Mouse (Mus musculus): Measurements from ENCODE around the gene Tns4.
A peak's percentile ranks its signal among the peaks of the same experiment; 100 is the strongest.

The Tns4 gene

DNA sequence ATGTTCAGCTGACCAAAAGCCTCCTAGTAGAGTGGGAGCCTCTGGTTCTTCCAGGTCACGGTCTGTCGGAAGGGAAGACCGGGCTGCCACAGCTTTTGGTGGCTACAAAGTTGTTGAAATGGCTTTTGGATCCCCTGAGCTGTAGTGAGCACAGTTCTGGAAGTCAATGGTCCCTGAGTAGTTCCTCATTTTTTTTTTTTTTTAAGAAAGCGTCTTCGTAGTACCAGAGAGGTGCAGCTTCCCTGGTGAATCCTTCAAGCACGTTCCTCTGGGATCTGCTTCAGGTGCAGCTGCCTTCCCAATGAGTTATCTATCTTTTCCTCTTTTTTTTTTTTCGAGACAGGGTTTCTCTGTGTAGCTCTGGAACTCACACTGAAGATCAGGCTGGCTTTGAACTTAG is 4.6 kb upstream of the Tns4 start:
- DNase-seq (ENCODE audit: low spot score) = no peak

DNA sequence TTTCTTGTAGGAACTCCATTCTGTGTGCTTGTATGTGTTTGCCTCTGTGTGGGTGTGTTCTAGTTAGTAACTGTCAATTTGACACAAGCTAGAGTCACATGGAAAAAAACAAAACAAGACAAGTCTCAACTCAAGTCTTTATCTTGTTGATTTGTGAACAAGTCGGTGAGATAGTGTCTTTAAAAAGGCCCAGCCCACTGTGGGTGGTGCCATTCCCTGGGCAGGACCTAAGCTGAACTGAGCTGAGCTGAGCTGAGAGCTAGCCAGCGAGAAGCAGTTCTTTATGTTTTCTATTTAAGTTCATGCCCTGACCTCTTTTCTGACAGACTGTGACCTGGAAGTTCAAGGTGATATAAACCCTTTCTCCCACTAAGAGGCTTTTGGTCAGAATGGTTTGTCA is 2.6 kb upstream of the Tns4 start:
- no peak for DNase-seq (ENCODE audit: low spot score)

DNA sequence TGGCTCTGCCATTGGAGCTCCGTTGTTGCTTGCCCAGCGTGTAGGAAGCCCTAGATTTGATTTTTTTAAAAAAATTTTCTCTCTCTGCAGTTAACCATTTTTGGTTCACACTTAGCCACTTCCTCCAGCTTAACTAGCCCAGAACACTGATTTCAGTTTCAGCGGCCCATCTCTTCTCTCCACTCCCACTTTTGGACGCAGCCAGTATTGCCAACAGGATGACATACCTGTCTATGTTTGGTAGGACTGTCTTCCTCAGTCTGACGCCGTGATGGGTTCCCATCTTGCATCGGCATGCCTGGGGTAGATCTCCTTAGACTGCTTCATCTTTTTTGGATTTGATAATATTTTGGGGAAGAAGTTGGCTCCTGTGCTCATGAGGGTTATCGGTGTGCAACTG is 1.3 kb upstream of the Tns4 start:
- DNase-seq (ENCODE audit: low spot score) = no peak

DNA sequence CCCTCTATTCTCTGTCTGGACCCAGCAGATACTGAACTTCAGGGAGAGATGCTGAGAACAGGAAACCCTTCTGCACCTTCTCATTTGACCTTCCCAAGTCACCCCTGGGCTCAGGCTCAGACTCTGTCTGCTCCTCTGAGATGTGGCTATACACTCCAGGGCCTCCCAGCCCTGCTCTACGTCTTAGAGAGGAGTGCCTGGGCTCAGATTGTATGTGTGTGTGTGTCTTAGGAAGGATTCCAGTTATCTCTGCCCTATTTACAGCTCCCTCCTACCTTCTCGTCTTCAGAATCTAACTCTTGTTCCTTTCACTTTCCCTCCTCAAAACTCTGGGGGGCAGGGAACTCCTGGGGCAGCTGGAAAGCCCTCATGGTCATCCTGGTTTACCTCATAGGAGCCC is 620 bp downstream of the Tns4 start:
- no peak for DNase-seq (ENCODE audit: low spot score)

DNA sequence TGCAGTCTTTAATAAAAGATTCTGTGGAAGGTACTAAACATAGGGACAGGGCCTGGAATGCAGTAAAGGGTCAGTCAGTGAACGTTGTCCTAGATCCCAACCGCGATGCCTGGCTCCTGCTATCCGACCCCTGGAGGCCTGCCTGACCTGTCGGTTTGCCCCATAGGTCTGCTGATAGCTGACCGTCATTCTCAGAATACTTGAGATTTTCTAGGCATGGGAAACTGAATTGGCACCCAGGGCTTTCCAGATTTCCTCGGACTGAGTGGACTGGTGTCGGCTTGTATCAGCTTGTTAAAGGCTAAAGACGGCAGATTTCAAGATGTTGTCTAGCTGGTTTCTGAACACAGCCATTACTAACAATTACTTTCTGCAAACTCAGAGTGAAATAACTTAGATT is 4.7 kb downstream of the Tns4 start:
- DNase-seq (ENCODE audit: low spot score) = no peak

DNA sequence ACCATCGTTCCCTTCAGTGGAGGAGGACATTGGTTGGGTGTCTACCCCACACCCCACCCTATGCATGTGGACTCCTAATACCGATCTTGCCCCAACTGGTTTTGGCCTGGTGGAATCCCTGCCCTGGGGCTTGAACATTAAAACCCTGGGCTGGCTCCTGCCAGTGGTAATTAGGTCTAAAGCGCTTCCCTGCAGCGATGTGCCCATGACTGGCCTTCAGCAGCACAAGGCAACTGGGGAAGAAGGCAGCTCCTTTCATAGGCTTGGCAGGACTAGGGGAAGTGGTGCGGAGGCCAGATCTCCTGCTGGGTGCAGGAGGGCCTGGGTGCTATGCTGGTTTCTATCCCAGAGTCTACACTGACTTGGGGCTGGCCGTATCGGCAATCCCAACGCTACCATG is 5.6 kb downstream of the Tns4 start:
- no peak for DNase-seq (ENCODE audit: low spot score)

DNA sequence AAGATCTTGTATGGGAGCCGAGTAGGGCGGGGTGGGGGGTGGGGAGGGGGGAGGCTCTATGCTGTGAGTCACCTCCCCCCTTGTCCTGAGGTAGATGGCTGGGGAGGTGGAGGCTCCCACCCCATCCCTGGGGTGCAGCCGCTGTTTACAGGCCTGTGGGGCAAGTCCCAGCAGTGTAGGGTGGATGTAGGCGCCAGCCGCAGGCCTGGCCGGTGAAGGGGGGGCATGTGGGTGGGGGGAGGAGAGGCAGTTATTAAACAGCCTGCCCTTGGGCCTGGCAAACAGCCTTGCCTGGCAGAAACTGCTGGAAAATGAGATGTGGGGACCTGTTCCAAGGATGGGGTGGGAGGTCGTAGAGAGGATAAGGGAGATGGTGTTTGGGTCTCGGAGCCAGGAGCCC is 7.0 kb downstream of the Tns4 start:
- no peak for DNase-seq (ENCODE audit: low spot score)

DNA sequence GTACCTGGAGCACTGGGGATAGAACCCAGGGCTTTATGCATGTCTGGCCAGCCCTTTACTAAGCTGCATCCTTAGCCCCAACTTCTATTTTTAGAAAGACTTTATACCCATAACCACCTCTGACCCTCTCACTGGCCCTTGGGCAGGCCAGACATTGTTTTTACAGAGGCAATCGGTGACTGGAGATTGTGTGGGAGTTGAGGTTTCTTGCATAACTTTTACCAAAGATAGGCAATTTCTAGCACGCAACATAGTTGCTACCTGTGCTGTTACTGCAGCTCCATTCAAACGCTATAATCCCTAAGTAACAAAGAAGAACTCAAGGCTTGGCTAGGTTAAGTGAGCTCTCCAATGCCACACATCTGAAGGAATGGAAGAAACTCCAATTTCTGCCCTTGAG is 7.5 kb downstream of the Tns4 start:
- DNase-seq (ENCODE audit: low spot score) = no peak

DNA sequence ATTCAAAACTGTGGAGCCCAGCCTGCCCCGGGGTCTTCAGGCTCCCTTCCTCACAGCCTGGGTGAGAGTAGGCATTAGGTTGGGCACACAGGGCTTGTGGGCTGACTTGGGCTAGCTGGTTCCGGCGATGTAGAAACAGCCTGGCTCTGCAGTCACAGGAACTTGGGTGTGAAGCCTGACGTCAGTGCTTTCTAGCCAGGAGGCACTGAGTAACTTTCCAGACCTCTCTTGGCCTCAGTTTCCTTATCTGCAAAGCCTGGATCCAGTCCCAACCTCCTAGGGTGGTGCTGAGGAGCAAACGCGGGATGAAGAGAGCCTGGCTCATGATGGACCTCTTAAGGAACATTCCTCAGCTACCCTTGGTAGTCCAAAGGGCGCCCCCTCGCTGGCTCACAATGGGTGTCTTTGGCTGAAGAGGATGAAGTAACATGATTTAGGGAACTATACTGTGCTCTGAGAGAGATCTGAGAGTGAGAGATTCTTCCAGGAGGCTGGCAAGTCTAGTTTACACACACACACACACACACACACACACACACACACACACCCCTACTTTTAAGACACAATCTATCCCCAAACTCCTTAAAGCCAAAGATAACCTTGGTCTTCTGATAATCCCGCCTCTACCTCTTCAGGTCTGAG is 8.1 kb downstream of the Tns4 start:
- no peak for DNase-seq (ENCODE audit: low spot score)

DNA sequence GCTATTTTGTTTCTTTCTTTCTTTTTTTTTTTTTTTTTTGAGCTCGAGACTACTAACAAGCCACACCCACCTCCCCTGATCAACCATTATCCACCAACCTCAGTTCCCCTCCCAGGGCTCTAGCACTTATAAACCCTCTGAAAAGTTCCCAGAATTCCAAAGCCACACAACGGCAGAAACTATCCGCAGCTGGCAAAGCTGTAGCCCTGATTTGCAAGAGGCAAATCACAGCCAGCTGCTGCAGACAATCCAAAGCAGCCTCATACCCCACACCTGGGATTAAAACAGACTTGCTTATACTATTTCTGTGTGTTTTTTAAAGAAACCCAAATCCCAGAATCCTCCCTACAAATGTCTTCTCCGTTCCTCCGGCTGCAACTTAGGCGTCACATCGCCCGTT is 11.2 kb downstream of the Tns4 start:
- no peak for DNase-seq (ENCODE audit: low spot score)

DNA sequence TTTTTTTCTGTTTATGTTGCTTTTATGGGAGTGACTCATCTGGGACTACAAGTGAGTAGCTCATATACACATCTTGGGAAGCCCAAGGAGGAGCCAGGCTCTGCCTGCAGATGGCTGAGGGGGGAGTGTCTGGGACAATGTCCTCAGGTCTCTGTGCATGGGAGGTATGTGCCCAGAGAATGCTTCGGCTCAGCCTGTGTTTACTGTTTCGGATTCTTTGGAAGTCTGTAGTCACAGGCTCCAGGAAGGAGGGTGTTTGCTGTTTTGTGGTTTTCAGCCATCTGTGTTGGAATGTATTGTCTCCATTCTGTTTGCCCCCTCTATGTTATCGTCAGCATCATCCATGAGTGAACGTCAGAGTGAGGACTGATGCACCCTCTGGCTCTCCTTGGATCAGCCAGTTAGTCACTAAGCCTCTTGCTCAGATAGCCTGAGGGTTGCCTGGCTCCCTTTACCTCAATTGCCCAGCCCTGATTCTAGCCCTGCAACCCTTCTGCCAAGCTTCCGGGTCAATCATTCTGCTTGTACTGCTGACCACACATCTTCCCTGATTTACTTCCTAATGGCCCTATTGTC is 12.3 kb downstream of the Tns4 start:
- DNase-seq (ENCODE audit: low spot score) = no peak

DNA sequence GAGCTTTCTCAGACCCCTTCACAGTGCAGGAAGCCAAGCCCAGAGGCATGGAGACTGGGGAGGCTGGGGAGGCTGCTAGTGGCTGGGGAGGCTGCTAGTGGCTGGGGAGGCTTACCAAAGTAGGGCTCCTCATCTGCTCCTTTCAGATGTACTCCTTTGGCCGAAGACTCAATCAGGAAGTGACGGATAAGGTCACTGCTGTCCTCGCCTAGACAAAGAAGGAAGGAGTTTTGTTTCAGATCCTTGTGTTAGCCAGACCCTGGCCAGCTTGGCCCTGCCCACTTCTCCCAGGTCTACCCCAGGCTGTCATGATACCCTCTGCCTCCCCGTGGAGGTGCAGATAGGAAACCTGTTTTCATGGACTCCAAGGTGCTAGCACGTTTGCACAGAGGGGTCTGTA is 15.3 kb downstream of the Tns4 start:
- no peak for DNase-seq (ENCODE audit: low spot score)

DNA sequence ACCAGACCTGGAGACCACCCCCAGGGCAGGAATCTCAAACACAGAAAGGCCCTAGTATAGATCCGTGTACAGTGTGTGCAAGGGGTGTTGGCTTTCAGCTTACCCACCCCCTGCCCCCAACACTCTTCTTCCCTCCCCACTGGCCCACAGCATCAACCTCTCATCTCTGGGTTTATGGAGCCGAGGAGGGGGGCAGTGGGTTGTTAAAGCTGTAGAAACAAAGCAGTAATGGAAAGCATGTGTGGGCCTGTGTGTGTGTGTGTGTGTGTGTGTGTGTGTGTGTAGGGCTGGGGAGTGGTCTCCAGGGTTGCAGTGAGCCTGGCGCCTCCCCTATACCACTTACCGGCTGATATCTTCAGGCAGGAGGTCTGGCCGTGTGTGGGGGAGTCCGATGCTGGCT is 17.2 kb downstream of the Tns4 start:
- DNase-seq (ENCODE audit: low spot score) = no peak

DNA sequence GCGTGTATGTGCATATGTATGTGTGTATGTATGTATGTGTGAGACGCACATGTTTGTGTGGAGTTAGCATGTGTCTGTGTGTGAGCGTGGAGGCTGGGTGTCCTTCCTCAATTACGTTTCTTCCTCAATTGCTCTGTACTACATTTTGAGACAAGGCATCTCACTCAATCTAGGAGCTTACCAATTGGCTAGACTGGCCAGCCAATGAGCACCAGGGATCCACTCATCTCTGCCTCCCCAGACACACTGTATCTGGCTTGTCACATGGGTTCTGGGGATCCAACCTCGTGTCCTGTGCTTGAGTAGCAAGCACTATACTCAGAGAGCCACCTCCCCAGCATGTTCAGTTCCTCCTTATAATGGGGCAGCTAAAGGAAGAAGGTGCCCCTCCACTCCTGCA is 20.7 kb downstream of the Tns4 start:
- no peak for DNase-seq (ENCODE audit: low spot score)

DNA sequence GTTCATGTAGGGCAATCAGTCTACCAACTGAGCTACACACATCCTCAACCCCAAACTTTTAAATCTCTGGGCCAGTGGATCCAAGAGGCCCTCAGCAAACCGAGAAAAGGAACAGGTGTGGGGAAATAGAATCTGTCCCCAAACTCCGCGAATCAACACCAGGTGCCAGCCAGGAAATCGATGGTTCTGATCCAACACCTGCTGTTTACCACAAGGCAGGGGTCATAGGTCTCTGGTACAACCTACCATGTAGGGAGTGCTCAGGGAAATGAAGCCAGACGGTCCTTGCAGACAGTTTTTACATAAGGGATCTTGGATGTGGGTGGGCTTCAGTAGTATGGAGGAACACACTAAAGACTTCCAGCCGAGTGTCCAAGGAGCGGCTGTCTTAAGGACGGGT is 21.5 kb downstream of the Tns4 start:
- DNase-seq (ENCODE audit: low spot score) = no peak

DNA sequence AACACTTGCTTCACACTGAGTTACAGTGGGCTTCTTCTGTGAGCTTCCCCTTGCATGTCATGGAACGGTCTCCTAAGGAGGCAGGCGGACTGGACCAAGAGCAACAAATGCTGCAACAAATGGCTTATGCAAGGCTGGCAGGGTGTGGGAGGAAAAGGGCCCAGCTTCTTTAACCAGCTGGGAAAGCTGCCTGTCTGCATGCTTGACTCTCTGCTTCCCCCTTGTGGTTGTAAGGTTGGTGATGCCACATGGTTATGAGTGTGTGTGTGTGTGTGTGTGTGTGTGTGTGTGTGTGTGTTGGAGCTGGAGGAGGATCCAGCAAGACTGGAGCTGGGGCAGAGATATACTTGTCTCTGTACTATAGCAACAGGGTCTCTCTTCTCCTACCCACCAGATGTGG is 23.1 kb downstream of the Tns4 start:
- DNase-seq (ENCODE audit: low spot score) = peak; percentile 41

DNA sequence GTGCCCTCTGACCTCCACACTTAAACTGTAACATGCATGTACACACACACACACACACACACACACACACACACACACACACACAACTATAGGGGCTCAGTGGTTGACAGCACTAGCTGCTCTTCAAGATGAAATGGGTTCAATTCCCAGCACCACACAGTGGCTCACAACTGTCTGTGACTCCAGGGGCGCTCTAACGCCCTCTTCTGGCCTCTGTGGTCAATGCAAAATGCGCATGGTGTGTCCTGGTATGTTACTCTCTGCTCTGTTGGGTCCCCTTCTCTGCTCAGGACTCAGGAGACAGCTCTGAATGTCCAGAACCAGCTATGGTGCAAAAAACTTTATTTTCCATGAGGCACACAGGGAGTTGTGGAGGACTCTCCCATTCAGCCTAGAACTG is 23.8 kb downstream of the Tns4 start:
- DNase-seq (ENCODE audit: low spot score) = no peak

DNA sequence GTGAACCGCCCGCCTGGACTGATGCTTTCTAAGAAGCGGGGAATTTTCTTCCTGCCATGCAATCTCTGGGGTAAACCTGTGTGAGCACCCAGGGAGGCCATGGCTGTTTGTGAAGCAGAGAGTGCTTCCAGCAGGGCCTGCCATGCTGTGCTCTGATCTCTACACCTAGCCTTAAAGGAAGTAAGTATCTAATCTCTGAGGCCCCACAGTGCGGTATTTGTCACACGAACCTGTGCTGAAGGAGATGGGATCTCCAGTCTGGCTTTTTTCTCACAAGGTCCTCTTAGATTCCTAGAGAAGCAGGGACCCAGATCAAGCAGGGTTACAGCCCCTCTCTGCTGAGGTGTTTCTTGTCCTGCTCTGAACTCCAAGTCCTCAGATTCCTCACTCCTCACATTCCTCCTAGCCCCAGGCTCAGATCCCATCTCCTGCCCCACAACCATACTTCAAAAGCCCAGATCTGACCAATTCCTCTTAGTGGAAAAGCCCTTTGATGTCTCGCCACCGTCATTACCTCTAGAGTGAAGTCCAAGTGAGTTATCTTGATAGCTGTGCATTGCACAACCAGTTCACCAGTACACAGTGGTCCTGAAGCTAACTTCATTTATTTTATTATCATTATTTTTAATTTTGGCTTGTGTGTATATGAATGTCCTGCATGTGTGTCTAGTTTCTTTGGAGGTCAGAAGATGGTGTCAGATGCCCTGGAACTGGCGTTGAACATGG is 25.5 kb downstream of the Tns4 start:
- no peak for DNase-seq (ENCODE audit: low spot score)

DNA sequence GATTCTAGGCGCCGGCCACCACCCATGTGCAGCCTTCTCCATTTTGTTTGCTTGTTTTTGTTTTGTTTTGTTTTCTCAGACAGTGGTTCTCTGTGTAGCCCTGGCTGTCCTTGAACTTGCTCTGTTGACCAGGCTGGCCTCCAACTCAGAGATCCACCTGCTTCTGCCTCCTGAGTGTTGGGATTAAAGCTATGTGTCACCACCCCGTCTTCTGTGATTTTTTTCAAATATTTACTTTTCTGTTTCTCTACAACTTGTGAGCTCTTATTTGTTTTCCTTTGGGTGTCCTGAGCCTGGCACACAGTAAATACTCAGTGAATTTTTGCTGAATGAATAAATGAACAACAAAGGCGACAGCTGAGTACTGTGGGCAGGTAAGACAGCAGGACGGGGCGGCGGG is 26.4 kb downstream of the Tns4 start:
- no peak for DNase-seq (ENCODE audit: low spot score)

DNA sequence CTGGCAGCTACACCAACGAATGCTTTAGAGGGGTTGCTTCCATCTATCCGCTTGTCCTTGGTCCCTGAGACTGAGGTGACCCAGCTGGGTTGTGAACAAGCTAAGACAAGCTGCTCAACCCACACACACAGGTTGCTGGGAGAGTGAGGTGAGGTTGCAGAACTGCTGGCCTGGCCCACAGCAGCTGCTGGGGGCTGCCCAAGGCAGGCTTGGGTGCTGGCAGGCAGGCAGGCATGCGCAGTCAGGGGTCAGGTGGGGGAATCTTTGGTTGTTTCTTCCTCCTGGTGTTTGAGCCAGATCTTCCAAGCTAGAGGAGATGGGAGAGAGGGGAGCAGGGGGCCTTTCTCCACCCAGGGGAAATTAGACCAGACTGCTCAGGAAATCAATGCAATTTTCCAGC is 28.7 kb downstream of the Tns4 start:
- no peak for DNase-seq (ENCODE audit: low spot score)

DNA sequence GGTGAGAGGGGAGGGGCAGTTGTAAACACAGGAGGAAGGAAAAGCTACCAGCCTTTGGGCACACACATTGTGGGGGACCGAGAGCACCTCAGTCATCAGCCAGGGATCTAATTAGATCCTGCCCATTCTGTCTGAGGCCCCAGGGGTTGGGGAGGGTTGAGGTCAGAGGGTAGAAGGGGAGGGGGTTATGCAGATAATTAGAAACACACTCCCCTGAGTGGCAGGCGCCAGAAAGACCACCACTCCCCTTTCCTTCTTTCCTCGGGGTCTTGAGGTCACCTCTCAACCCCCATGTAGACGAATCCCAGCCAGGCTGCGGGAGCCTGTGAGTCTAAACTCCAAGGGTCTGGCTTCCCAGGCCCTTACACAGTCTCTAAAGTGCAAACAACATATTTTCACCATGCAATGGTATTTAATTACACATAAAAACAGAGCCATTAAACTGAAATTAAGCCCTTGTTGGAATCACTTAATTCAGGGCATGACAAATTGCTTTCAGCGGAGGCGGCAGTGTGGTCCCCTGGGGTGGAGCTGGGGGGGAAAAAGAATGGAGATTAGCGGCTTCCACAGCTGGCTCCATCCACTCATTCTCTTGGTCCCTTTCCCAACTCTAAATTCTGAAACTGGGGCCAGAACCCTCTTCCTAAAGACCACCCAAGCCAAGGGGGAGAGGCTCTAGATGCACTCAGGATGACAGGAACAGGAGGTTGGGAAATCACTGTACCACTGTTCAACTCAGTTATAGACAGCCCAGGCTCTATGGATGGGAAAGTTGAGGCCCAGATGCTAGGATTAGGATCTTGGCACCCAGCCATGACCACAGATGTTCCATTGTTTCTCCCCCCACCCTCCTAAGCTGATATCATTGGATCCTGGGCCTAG is 33.3 kb downstream of the Tns4 start:
- DNase-seq (ENCODE audit: low spot score) = no peak

DNA sequence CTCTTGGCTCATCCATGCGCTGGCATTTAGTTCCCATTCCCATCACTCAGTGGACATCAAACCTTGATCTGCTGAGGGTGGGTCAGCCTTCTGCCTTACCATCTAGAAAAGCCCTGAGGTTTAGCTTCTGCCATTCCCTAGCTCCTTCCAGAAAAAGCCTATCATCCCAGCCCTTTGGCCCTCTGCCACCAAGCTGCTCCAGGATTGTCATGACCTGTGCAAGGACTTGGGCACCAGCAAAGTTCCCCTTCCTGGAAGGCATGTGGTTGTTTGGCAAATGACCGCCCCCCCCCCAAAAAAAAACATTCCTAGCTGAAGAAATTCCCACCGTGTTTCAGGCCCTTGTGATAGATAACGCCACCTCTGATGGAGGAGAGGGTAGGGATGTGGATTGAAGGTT is 34.0 kb downstream of the Tns4 start:
- no peak for DNase-seq (ENCODE audit: low spot score)

DNA sequence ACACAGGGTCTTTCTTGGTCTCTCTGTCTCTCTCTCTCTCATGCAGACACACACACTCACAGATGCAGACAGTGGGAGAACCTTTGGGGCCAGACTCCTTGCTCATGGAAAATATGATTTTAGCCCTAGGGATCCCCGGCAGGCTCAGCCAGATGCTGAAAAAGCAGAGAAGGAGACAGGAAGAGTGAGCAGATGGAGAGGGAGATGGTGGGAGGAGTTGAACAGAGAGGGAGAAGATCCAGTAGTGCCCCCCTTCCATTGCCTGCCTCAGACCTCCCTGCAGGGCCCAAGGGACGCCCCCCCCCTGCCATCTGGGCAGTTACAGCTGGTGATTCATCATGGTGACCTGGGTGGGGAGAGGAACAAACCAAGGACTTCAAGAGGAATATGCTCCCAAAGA is 41.5 kb downstream of the Tns4 start:
- DNase-seq (ENCODE audit: low spot score) = no peak
